Mouse (Mus musculus) intestine, embryonic 16.5 days (tissue): ENCODE data around the gene Rufy1. TPM values are rescaled to one million over a fixed set of nuclear protein-coding genes. Genes with fewer than 3 reads are reported as not detected.

ENCODE experiments used
- ATAC-seq: fragments of 200-750 bp; cut with Nextera tagmentation; 2 replicates; pipeline ENCODE4 v1.8.0; 2017; ENCODE audit warnings: moderate TSS enrichment, moderate library complexity
- H3K27ac ChIP-seq: fragments of 300-500 bp; sonication (generic); 2 replicates; pipeline ENCODE4 v1.5.1; 2014; ENCODE audit warnings: mild to moderate bottlenecking, low read length
- H3K27me3 ChIP-seq: fragments of 300-500 bp; sonication (generic); replicated peaks from 2 replicates; pipeline ENCODE4 v1.6.1; 2014; ENCODE audit warnings: low read length, control low read depth, mixed read lengths; ENCODE audit not compliant: control insufficient read depth, insufficient read depth
- H3K36me3 ChIP-seq: fragments of 300-500 bp; sonication (generic); 2 replicates; pipeline ENCODE4 v1.6.1; 2014; ENCODE audit warnings: low read length, control low read depth; ENCODE audit not compliant: control insufficient read depth, insufficient read depth
- H3K4me1 ChIP-seq: fragments of 300-500 bp; sonication (generic); 2 replicates; pipeline ENCODE4 v1.6.1; 2014; ENCODE audit warnings: low read length, control low read depth, mixed read lengths; ENCODE audit not compliant: control insufficient read depth, insufficient read depth
- H3K4me2 ChIP-seq: fragments of 300-500 bp; sonication (generic); 2 replicates; pipeline ENCODE4 v1.6.1; 2014; ENCODE audit warnings: low read depth, low read length, control low read depth
- H3K4me3 ChIP-seq: fragments of 300-500 bp; sonication (generic); 2 replicates; pipeline ENCODE4 v1.5.1; 2014; ENCODE audit warnings: mild to moderate bottlenecking, low read length
- H3K9ac ChIP-seq: fragments of 300-500 bp; sonication (generic); 2 replicates; pipeline ENCODE4 v1.6.1; 2014; ENCODE audit warnings: low read depth, low read length
- H3K9me3 ChIP-seq: fragments of 300-500 bp; sonication (generic); 2 replicates; pipeline ENCODE4 v1.6.1; 2016; ENCODE audit warnings: low read length, control low read depth; ENCODE audit not compliant: control insufficient read depth
- WGBS: fragments of 180-500 bp; shearing (Covaris S2); extraction: QIAGEN DNeasy Blood & Tissue Kit; methylation state at CpG from one replicate; pipeline ENCODE4 v1.1.7; 2014; 5-methylcytosine and 5-hydroxymethylcytosine counted together
- microRNA counts: library from miRNA; unstranded; fragments of <30 nt; microRNA quantifications from one replicate; lab custom pipeline; 2016
- microRNA-seq: library from miRNA; unstranded; fragments of <30 nt; microRNA quantifications from one replicate; pipeline ENCODE4, GENCODE M21; 2016
- polyA plus RNA-seq: library from polyadenylated mRNA; unstranded; fragments of >200 nt; fragmentation: Nextera tagmentation; extraction: Ambion mirVana; gene quantifications from 2 replicates; pipeline ENCODE4 v1.2.1, GENCODE M21; 2015

Gene Rufy1
- polyA plus RNA-seq, 1 experiment from 2014 or later, result 19.5 TPM

- no peak within 1 kb of the TSS for H3K27ac ChIP-seq
- no peak for ATAC-seq
- no peak within 1 kb of the TSS for H3K9ac ChIP-seq
- H3K9me3 ChIP-seq, result no peaks in the 10 kb centered on the region
- no peak within 1 kb of the TSS for H3K4me3 ChIP-seq
- H3K36me3 ChIP-seq, result no peaks in the 10 kb centered on the region
- no peaks in the 10 kb centered on the region for H3K27me3 ChIP-seq
- H3K4me1 ChIP-seq, result 0 out of 2 replicates have a peak, but pooled peaks cover 4% of the 10 kb centered on the region
- no peak within 1 kb of the TSS for H3K4me2 ChIP-seq
Observed at GRCm38 (mm10) chr11:50354162-50354561, 76.8 kb downstream of the Rufy1 start, which contains the start of gene Cby3. Gene Cby3 (plus strand): TSS chr11:50354462.

GRCm38 (mm10) chr11:50352177-50352576 lies 78.7 kb downstream of the Rufy1 start:
- peak overlapping the region; percentile 54; the same call in 1 of the 2 replicates for H3K27ac ChIP-seq
- H3K36me3 ChIP-seq, result no peaks in the 10 kb centered on the region
- H3K4me1 ChIP-seq, result 0 out of 2 replicates have a peak, but pooled peaks cover 4% of the 10 kb centered on the region
- no peak overlapping the region for H3K4me3 ChIP-seq
- peak; percentile 95 for ATAC-seq
- H3K4me2 ChIP-seq, result no peak overlapping the region
- no peak overlapping the region for H3K9ac ChIP-seq
- WGBS, result 64% methylated on average over 2 of the region's 2 CpGs
- no peaks in the 10 kb centered on the region for H3K27me3 ChIP-seq
- no peaks in the 10 kb centered on the region for H3K9me3 ChIP-seq

GRCm38 (mm10) chr11:50346256-50347032 lies 84.5 kb downstream of the Rufy1 start:
- Histone ChIP-seq H3K27me3 (no peaks in the 10 kb centered on the region), H3K9ac (no peak overlapping the region), H3K4me1 (no peaks in the 10 kb centered on the region), H3K27ac (no peak overlapping the region), H3K4me3 (no peak overlapping the region), H3K9me3 (no peaks in the 10 kb centered on the region), H3K36me3 (no peaks in the 10 kb centered on the region), H3K4me2 (no peak overlapping the region)
- no peak for ATAC-seq
- WGBS, result 80% methylated on average over 9 of the region's 9 CpGs

- Histone ChIP-seq H3K4me3 (no peak overlapping the region), H3K4me2 (no peak overlapping the region), H3K4me1 (no peaks in the 10 kb centered on the region), H3K27me3 (no peaks in the 10 kb centered on the region), H3K9me3 (no peaks in the 10 kb centered on the region), H3K36me3 (no peaks in the 10 kb centered on the region), H3K27ac (no peak overlapping the region), H3K9ac (no peak overlapping the region)
- no peak for ATAC-seq
- WGBS, result 72% methylated on average over 4 of the region's 4 CpGs
Observed at GRCm38 (mm10) chr11:50345486-50345885, 85.4 kb downstream of the Rufy1 start.

MicroRNA genes within 50 kb of the gene (microRNA counts, 519-probe panel; counts per million panel counts)
- 2,463 counts per million, percentile 60 among the panel's probes with 10 or more counts for microRNA mmu-miR-804 (lab: Ali Mortazavi, UCI)

Small RNA genes lying within 50 kb of the gene (microRNA-seq; reads per million reads assigned to microRNA genes)
- not detected for gene Mir804

Other genes with a start within 250 kb of the Rufy1 start
- 193 and 196 TPM in 2 replicates for gene Sqstm1, start 220.3 kb downstream of the Rufy1 start, polyA plus RNA-seq
- 7.6 and 8.2 TPM in 2 replicates for gene Mgat4b, start 220.2 kb downstream of the Rufy1 start, polyA plus RNA-seq
- gene Ltc4s, start 192.5 kb downstream of the Rufy1 start, polyA plus RNA-seq, result 4.3 and 5.1 TPM in 2 replicates
- gene Maml1, start 138.8 kb downstream of the Rufy1 start, polyA plus RNA-seq, result 2.9 and 3.0 TPM in 2 replicates
- 347 and 362 TPM in 2 replicates for gene Canx, start 105.5 kb downstream of the Rufy1 start, polyA plus RNA-seq
- gene Cby3, start 76.7 kb downstream of the Rufy1 start, polyA plus RNA-seq, result 0.20 and 0.21 TPM in 2 replicates
- 243 and 262 TPM in 2 replicates for gene Hnrnph1, start 54.1 kb downstream of the Rufy1 start, polyA plus RNA-seq
- 6.5 and 7.8 TPM in 2 replicates for gene Adamts2, start 171.0 kb upstream of the Rufy1 start, polyA plus RNA-seq